Mouse (Mus musculus) forebrain, embryonic 14.5 days (tissue): ENCODE data around the gene Mettl23. TPM values are rescaled to one million over a fixed set of nuclear protein-coding genes. Genes with fewer than 3 reads are reported as not detected.
A peak's percentile ranks its signal among the peaks of the same experiment; 100 is the strongest.

Experiments used
- ATAC-seq: fragments of 200-750 bp; cut with Nextera tagmentation; 2 replicates; pipeline ENCODE4 v1.8.0; 2017; ENCODE audit warnings: mild to moderate bottlenecking, moderate library complexity
- DNase-seq: peaks from one replicate; pipeline ENCODE4 v3.0.0-alpha.2; 2015; ENCODE audit warnings: low spot score
- H3K27ac ChIP-seq: fragments of 300-500 bp; sonication (generic); 2 replicates; pipeline ENCODE4 v1.5.1; 2014; ENCODE audit warnings: low read depth, mild to moderate bottlenecking, control low read depth, low read length, moderate library complexity
- H3K27me3 ChIP-seq: fragments of 300-500 bp; sonication (generic); replicated peaks from 2 replicates; pipeline ENCODE4 v1.6.1; 2014; ENCODE audit warnings: low read length, control low read depth, mixed read lengths; ENCODE audit not compliant: control insufficient read depth, insufficient read depth
- H3K36me3 ChIP-seq: fragments of 300-500 bp; sonication (generic); 2 replicates; pipeline ENCODE4 v1.6.1; 2014; ENCODE audit warnings: low read length, control low read depth; ENCODE audit not compliant: control insufficient read depth, insufficient read depth
- H3K4me1 ChIP-seq: fragments of 300-500 bp; sonication (generic); 2 replicates; pipeline ENCODE4 v1.6.1; 2014; ENCODE audit warnings: antibody characterized with exemption, low read length, control low read depth; ENCODE audit not compliant: control insufficient read depth, insufficient read depth
- H3K4me2 ChIP-seq: fragments of 300-500 bp; sonication (generic); 2 replicates; pipeline ENCODE4 v1.6.1; 2014; ENCODE audit warnings: mild to moderate bottlenecking, control low read depth, low read length
- H3K4me3 ChIP-seq: fragments of 300-500 bp; sonication (generic); 2 replicates; pipeline ENCODE4 v1.5.1; 2014; ENCODE audit warnings: low read depth, low read length, control low read depth
- H3K9ac ChIP-seq: fragments of 300-500 bp; sonication (generic); 2 replicates; pipeline ENCODE4 v1.6.1; 2014; ENCODE audit warnings: mild to moderate bottlenecking, low read length, control low read depth, moderate library complexity
- H3K9me3 ChIP-seq: fragments of 300-500 bp; sonication (generic); replicated peaks from 2 replicates; pipeline ENCODE4 v1.6.1; 2016; ENCODE audit warnings: low read length, control low read depth, mixed read lengths; ENCODE audit not compliant: control insufficient read depth
- WGBS: fragments of 180-500 bp; shearing (Covaris S2); extraction: QIAGEN DNeasy Blood & Tissue Kit; methylation state at CpG from one replicate; pipeline ENCODE4 v1.1.7; 2014; 5-methylcytosine and 5-hydroxymethylcytosine counted together
- polyA plus RNA-seq: library from polyadenylated mRNA; unstranded; fragments of >200 nt; fragmentation: Nextera tagmentation; extraction: Ambion mirVana; gene quantifications from 2 replicates; pipeline ENCODE4 v1.2.1, GENCODE M21; 2014

Mettl23 gene
- polyA plus RNA-seq, 1 experiment from 2014 or later, result 100 TPM

DNA sequence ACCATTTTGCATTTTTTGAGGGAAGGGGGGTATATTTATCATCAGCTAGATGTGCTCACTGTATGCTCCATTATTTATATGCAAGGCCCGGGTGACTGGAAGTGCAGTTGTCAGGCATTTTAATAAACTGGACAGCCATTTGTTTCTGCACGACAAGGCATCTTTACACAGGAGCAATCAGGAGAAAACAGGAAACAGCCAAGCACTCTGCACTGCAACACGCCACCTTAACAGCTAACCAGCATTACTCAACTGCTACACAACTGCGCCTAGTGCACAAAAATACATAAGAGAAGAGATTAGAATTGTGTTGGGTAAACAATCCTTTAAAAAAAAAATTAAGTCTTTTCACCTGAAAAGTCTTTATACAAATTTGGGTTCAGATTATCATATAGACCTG lies 7.0 kb downstream of the Mettl23 start:
- Histone ChIP-seq H3K27me3 (no peaks in the 10 kb centered on the region), H3K36me3 (peaks cover 52% of the 10 kb centered on the region), H3K4me3 (peak overlapping the region; percentile 99), H3K9me3 (no peaks in the 10 kb centered on the region), H3K27ac (no peak overlapping the region), H3K4me1 (peaks cover 22% of the 10 kb centered on the region), H3K4me2 (peak overlapping the region; percentile 84), H3K9ac (0 out of 2 replicates have a peak overlapping the region, but pooled peaks have one; percentile 96)
- WGBS, result 60% methylated on average over 4 of the region's 4 CpGs
- DNase-seq (no peak), ATAC-seq (no peak)

DNA sequence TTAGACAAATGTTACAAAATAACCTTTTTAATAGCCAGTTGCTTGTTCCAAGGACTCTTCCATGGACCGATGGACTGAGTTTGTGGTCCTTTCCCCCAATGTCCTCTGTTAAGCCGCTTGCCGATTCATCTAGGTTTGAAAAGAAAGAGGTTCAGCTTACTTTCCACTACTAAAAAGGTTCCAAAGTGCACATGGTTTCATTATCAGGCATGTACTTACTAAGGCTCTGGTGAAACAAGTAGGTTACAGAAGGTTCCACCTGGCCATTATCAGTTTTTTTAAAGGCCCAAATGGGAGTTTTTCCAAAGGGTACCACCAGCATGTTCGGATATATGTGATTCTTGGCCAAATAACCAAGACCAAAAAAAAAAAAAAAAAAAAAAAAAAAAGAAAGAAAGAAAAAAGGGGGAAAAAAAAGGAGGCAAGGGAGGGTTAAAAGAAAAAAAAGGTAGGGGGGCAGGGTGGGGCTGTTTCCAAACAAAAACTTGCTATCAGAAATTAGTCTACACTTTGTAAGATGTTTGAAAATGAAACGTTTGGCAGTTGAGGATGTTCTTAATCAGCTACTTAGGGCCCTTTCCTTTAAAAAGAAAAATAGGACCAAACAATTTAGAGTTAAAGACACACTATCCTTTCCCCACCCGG lies 7.9 kb downstream of the Mettl23 start:
- peaks cover 53% of the 10 kb centered on the region for H3K36me3 ChIP-seq
- peak overlapping the region; percentile 84 for H3K4me2 ChIP-seq
- no peaks in the 10 kb centered on the region for H3K9me3 ChIP-seq
- 25% methylated on average over 6 of the region's 6 CpGs for WGBS
- peaks cover 22% of the 10 kb centered on the region for H3K4me1 ChIP-seq
- no peak for ATAC-seq
- no peaks in the 10 kb centered on the region for H3K27me3 ChIP-seq
- H3K27ac ChIP-seq, result no peak overlapping the region
- peak overlapping the region; percentile 99 for H3K4me3 ChIP-seq
- H3K9ac ChIP-seq, result peak overlapping the region; percentile 96
- no peak for DNase-seq

GRCm38 (mm10) chr11:116851576-116852290 lies 8.7 kb downstream of the Mettl23 start:
- DNase-seq (peak; percentile 30), ATAC-seq (no peak)
- peak overlapping the region; percentile 96 for H3K27ac ChIP-seq
- H3K9me3 ChIP-seq, result no peaks in the 10 kb centered on the region
- peak overlapping the region; percentile 99 for H3K4me3 ChIP-seq
- H3K27me3 ChIP-seq, result no peaks in the 10 kb centered on the region
- H3K36me3 ChIP-seq, result peaks cover 53% of the 10 kb centered on the region
- H3K4me1 ChIP-seq, result peaks cover 22% of the 10 kb centered on the region
- WGBS, result under 1% methylated on average over 29 of the region's 29 CpGs
- H3K9ac ChIP-seq, result peak overlapping the region; percentile 96
- peak overlapping the region; percentile 84 for H3K4me2 ChIP-seq

- H3K4me2 ChIP-seq, result peak within 1 kb of the TSS; percentile 84
- H3K4me1 ChIP-seq, result peaks cover 22% of the 10 kb centered on the region
- ATAC-seq, result peak; percentile 65
- H3K9ac ChIP-seq, result peak within 1 kb of the TSS; percentile 96
- WGBS, result under 1% methylated on average over 78 of the region's 91 CpGs
- no peaks in the 10 kb centered on the region for H3K9me3 ChIP-seq
- H3K27me3 ChIP-seq, result no peaks in the 10 kb centered on the region
- DNase-seq, result peak; percentile 84
- peaks cover 48% of the 10 kb centered on the region for H3K36me3 ChIP-seq
- H3K27ac ChIP-seq, result peak within 1 kb of the TSS; percentile 96
- H3K4me3 ChIP-seq, result peak within 1 kb of the TSS; percentile 99
Observed at GRCm38 (mm10) chr11:116852291-116852890, 9.3 kb downstream of the Mettl23 start, which contains the start of gene Mfsd11. Gene Mfsd11 (plus strand): TSS chr11:116852440.

DNA sequence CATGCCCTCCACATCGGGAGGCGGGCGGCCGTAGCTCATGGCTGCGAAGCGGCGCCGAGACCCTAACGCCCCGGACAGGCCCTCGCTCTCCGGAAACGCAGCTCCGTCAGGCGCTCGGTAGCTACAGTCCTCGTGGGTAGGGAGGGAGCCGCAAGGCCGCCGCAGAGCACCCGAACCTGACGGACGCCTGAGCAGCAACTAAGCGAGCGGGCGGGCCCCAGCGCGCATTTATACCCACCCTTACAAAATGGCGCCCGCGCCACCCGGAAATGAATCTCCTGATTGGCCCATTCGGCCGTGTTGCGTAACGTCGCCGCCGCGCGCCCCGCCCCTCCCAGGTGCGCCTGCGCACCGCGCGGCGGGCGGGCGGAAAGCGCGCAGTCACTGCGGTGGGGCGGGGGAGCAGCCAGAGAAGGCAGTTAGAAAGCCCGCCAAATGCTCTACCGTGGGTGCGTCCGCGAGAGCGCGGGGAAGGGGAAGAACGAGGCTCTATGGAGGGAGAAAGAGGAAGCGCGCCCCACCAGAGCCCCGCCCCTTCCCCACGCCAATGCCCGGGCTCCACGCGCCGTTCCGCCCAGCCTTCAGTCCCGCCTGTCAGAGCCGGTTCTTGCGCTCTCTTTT lies 9.9 kb downstream of the Mettl23 start, which contains the start of gene Srsf2:
Gene Srsf2 (minus strand): TSS at position 204 of the 621 bp plus-strand sequence.
- DNase-seq, result peak; percentile 98
- Histone ChIP-seq H3K27me3 (no peaks in the 10 kb centered on the region), H3K4me3 (peak within 1 kb of the TSS; percentile 99), H3K27ac (peak within 1 kb of the TSS; percentile 96), H3K9me3 (no peaks in the 10 kb centered on the region), H3K4me1 (peaks cover 22% of the 10 kb centered on the region), H3K4me2 (peak within 1 kb of the TSS; percentile 84), H3K9ac (peak within 1 kb of the TSS; percentile 96), H3K36me3 (peaks cover 42% of the 10 kb centered on the region)
- WGBS, result under 1% methylated on average over 62 of the region's 74 CpGs
- peak; percentile 89 for ATAC-seq

DNA sequence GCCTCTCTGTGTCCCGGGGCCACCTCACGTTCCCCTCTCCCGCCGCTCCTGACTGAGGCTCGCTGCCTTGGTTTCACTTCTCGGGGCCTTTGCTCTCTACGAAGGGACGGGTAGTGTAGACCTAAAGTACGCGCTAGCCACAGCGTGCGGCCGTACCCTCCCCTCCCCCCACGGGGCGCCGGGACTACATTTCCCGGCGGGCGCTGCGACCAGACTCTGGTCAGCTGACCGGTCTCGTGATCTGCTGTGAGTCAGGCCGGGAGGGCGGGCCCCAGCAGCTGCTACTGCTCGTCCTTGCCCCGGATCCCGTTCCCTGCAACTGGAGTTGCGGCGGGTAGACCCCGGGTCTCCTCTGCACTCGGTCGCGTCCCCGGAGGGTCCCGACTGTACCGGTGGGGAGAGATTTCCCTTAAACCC lies 10.4 kb downstream of the Mettl23 start:
- DNase-seq (peak; percentile 98), ATAC-seq (peak; percentile 90)
- peak overlapping the region; percentile 96 for H3K27ac ChIP-seq
- WGBS, result under 1% methylated on average over 36 of the region's 36 CpGs
- H3K27me3 ChIP-seq, result no peaks in the 10 kb centered on the region
- H3K4me3 ChIP-seq, result peak overlapping the region; percentile 99
- H3K9ac ChIP-seq, result peak overlapping the region; percentile 96
- no peaks in the 10 kb centered on the region for H3K9me3 ChIP-seq
- peaks cover 22% of the 10 kb centered on the region for H3K4me1 ChIP-seq
- peaks cover 40% of the 10 kb centered on the region for H3K36me3 ChIP-seq
- H3K4me2 ChIP-seq, result peak overlapping the region; percentile 74

DNA sequence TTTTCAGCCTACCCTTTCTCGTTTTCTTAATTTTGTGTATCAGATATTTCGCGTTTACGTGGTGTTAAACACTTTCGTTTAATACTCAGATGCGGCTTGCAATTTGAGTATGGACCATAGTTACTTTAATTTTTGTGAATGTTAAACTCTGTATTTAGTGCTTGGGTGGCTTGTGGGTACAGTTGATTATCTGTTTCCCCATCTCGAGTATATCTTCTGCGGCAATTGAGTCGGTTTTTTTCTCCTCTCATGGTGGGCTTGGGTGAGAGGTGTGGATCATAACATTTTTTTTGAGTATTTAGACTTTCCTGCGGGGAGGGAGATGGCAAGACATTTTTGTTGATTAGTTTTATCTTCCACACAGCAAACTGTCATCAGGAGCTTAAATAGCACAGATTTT lies 11.2 kb downstream of the Mettl23 start:
- peak overlapping the region; percentile 99 for H3K4me3 ChIP-seq
- DNase-seq, result no peak
- H3K9ac ChIP-seq, result peak overlapping the region; percentile 96
- ATAC-seq, result no peak
- H3K36me3 ChIP-seq, result peaks cover 40% of the 10 kb centered on the region
- 49% methylated on average over 10 of the region's 10 CpGs for WGBS
- H3K9me3 ChIP-seq, result no peaks in the 10 kb centered on the region
- H3K27me3 ChIP-seq, result no peaks in the 10 kb centered on the region
- peaks cover 22% of the 10 kb centered on the region for H3K4me1 ChIP-seq
- no peak overlapping the region for H3K27ac ChIP-seq
- peak overlapping the region; percentile 74 for H3K4me2 ChIP-seq

DNA sequence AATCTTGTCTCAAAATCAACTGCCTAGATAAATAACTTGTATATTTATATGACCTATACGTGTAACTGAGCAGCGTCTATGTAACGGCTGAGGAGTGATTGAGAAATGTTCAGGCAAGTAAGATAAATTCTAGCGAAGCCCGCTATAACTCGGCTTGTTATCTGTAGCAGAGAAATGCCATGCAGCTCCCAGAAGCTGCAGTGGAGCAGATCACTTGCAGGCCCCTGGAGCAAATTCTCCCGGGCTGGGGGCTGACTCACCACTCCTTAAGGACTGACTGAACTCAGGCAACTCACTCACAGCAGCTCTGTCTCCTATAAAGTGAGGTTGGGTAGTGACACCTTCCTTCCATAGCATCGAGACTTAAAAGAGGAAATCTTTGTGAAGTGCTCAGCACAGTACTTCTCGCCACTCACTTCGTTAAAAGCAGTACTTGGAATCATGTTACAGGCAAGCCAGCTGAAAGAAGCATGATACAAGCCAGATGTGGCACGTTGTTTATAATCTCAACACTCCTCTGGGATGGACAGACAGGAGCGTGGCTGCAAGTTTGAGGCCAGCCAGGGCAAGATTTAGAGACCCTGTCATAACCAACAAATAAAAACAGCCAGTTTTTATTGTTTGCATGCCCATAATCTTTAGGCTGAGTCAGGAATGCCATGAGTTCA lies 14.2 kb downstream of the Mettl23 start:
- Histone ChIP-seq H3K9me3 (no peaks in the 10 kb centered on the region), H3K27me3 (no peaks in the 10 kb centered on the region), H3K27ac (no peak overlapping the region), H3K4me3 (no peak overlapping the region), H3K9ac (no peak overlapping the region), H3K4me2 (no peak overlapping the region), H3K36me3 (peaks cover 42% of the 10 kb centered on the region), H3K4me1 (peaks cover 11% of the 10 kb centered on the region)
- DNase-seq (no peak), ATAC-seq (no peak)
- 88% methylated on average over 12 of the region's 12 CpGs for WGBS
